Mouse (Mus musculus): ENCODE data around the gene Cnksr3. TPM values are rescaled to one million over a fixed set of nuclear protein-coding genes. Genes with fewer than 3 reads are reported as not detected.

Gene Cnksr3
- 2.0 and 2.5 TPM in 2 replicates for polyA plus RNA-seq (2012; ENCODE audit: insufficient read depth, insufficient read length, missing spikeins)

GRCm38 (mm10) chr10:7211696-7212482 lies at the start of gene Cnksr3:
Gene Cnksr3 (minus strand): TSS chr10:7212237.
- peak within 1 kb of the TSS; percentile 90 for H3K4me3 ChIP-seq (ENCODE audit: insufficient read depth, low read depth, low read length)
- peaks cover 6% of the 10 kb centered on the region for H3K4me1 ChIP-seq (ENCODE audit: control insufficient read depth, insufficient read depth, insufficient read length, low read length)

GRCm38 (mm10) chr10:7260166-7261108 lies 48.4 kb upstream of the Cnksr3 start:
- no peak overlapping the region for H3K4me3 ChIP-seq (ENCODE audit: insufficient read depth, low read depth, low read length)
- no peaks in the 10 kb centered on the region for H3K4me1 ChIP-seq (ENCODE audit: control insufficient read depth, insufficient read depth, insufficient read length, low read length)
- no peak overlapping the region for H3K27ac ChIP-seq (replicated peaks; ENCODE audit: low read depth, low read length)

More at GRCm38 (mm10) chr10:7211696-7212482, at the start of gene Cnksr3:
- H3K27ac ChIP-seq (replicated peaks; ENCODE audit: low read depth, low read length): peak within 1 kb of the TSS; percentile 87

- H3K4me3 ChIP-seq (ENCODE audit: insufficient read depth, low read depth, low read length): no peak overlapping the region
- no peaks in the 10 kb centered on the region for H3K4me1 ChIP-seq (ENCODE audit: control insufficient read depth, insufficient read depth, insufficient read length, low read length)
- no peak overlapping the region for H3K27ac ChIP-seq (replicated peaks; ENCODE audit: low read depth, low read length)
Observed at GRCm38 (mm10) chr10:7258607-7259006, 46.6 kb upstream of the Cnksr3 start.

GRCm38 (mm10) chr10:7250455-7250854 lies 38.4 kb upstream of the Cnksr3 start:
- H3K27ac ChIP-seq (replicated peaks; ENCODE audit: low read depth, low read length): no peak overlapping the region
- no peaks in the 10 kb centered on the region for H3K4me1 ChIP-seq (ENCODE audit: control insufficient read depth, insufficient read depth, insufficient read length, low read length)
- H3K4me3 ChIP-seq (ENCODE audit: insufficient read depth, low read depth, low read length): no peak overlapping the region

- Histone ChIP-seq H3K27ac (replicated peaks; ENCODE audit: low read depth, low read length) (no peak overlapping the region), H3K4me1 (ENCODE audit: control insufficient read depth, insufficient read depth, insufficient read length, low read length) (peaks cover 5% of the 10 kb centered on the region; the same call in 1 of the 2 replicates), H3K4me3 (ENCODE audit: insufficient read depth, low read depth, low read length) (no peak overlapping the region)
Observed at GRCm38 (mm10) chr10:7234601-7235000, 22.6 kb upstream of the Cnksr3 start.

GRCm38 (mm10) chr10:7217551-7218127 lies 5.6 kb upstream of the Cnksr3 start:
- Histone ChIP-seq H3K4me3 (ENCODE audit: insufficient read depth, low read depth, low read length) (no peak overlapping the region), H3K4me1 (ENCODE audit: control insufficient read depth, insufficient read depth, insufficient read length, low read length) (no peaks in the 10 kb centered on the region), H3K27ac (replicated peaks; ENCODE audit: low read depth, low read length) (no peak overlapping the region)

GRCm38 (mm10) chr10:7214718-7215117 lies 2.7 kb upstream of the Cnksr3 start:
- peaks cover 2% of the 10 kb centered on the region; the same call in 1 of the 2 replicates for H3K4me1 ChIP-seq (ENCODE audit: control insufficient read depth, insufficient read depth, insufficient read length, low read length)
- H3K27ac ChIP-seq (replicated peaks; ENCODE audit: low read depth, low read length): no peak overlapping the region
- H3K4me3 ChIP-seq (ENCODE audit: insufficient read depth, low read depth, low read length): no peak overlapping the region

- H3K27ac ChIP-seq (replicated peaks; ENCODE audit: low read depth, low read length): no peak overlapping the region
- peaks cover 2% of the 10 kb centered on the region; the same call in 1 of the 2 replicates for H3K4me1 ChIP-seq (ENCODE audit: control insufficient read depth, insufficient read depth, insufficient read length, low read length)
- H3K4me3 ChIP-seq (ENCODE audit: insufficient read depth, low read depth, low read length): peak overlapping the region; percentile 64; the same call in 1 of the 2 replicates
Observed at GRCm38 (mm10) chr10:7213066-7213630, 1.1 kb upstream of the Cnksr3 start.

- peak overlapping the region; percentile 87 for H3K27ac ChIP-seq (replicated peaks; ENCODE audit: low read depth, low read length)
- H3K4me1 ChIP-seq (ENCODE audit: control insufficient read depth, insufficient read depth, insufficient read length, low read length): peaks cover 2% of the 10 kb centered on the region; the same call in 1 of the 2 replicates
- peak overlapping the region; percentile 64 for H3K4me3 ChIP-seq (ENCODE audit: insufficient read depth, low read depth, low read length)
Observed at GRCm38 (mm10) chr10:7212537-7212936, 500 bp upstream of the Cnksr3 start.

GRCm38 (mm10) chr10:7210991-7211695 lies 894 bp downstream of the Cnksr3 start:
- Histone ChIP-seq H3K4me1 (ENCODE audit: control insufficient read depth, insufficient read depth, insufficient read length, low read length) (peaks cover 6% of the 10 kb centered on the region), H3K27ac (replicated peaks; ENCODE audit: low read depth, low read length) (peak overlapping the region; percentile 50), H3K4me3 (ENCODE audit: insufficient read depth, low read depth, low read length) (peak overlapping the region; percentile 90)

- H3K4me3 ChIP-seq (ENCODE audit: insufficient read depth, low read depth, low read length): peak overlapping the region; percentile 90
Observed at GRCm38 (mm10) chr10:7209691-7210455, 2.2 kb downstream of the Cnksr3 start.

GRCm38 (mm10) chr10:7208859-7209441 lies 3.1 kb downstream of the Cnksr3 start:
- Histone ChIP-seq H3K27ac (replicated peaks; ENCODE audit: low read depth, low read length) (no peak overlapping the region), H3K4me1 (ENCODE audit: control insufficient read depth, insufficient read depth, insufficient read length, low read length) (peaks cover 12% of the 10 kb centered on the region), H3K4me3 (ENCODE audit: insufficient read depth, low read depth, low read length) (no peak overlapping the region)

More at GRCm38 (mm10) chr10:7209691-7210455, 2.2 kb downstream of the Cnksr3 start:
- Histone ChIP-seq H3K4me1 (ENCODE audit: control insufficient read depth, insufficient read depth, insufficient read length, low read length) (peaks cover 9% of the 10 kb centered on the region), H3K27ac (replicated peaks; ENCODE audit: low read depth, low read length) (no peak overlapping the region)

- peaks cover 12% of the 10 kb centered on the region for H3K4me1 ChIP-seq (ENCODE audit: control insufficient read depth, insufficient read depth, insufficient read length, low read length)
- no peak overlapping the region for H3K4me3 ChIP-seq (ENCODE audit: insufficient read depth, low read depth, low read length)
- H3K27ac ChIP-seq (replicated peaks; ENCODE audit: low read depth, low read length): no peak overlapping the region
Observed at GRCm38 (mm10) chr10:7207301-7207700, 4.7 kb downstream of the Cnksr3 start.
